8 mouse cellular contexts compared by ENCODE assay signal in the genomic region with DNA sequence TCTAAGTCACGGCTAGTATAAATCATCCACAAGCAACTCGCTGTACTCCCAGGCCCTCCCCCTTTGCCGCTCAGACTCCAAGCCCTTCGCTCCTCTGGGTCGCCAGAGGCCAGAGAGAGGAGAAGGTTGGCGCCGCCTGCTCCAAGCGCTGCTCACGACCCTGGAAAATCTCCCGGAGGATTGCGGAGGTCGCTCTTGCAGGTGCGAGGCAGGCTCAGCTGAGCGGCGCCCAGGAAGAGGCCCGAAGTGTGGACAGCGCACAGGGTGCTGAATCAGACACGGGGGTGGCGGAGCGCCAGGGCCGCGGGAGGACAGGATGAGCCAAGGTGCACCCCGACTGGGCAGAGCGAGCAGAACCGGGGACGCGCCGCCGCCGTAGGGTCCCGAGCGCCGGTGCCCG. TPM values are rescaled to one million over a fixed set of nuclear protein-coding genes. Genes with fewer than 3 reads are reported as not detected.
DNase-seq lines count a peak whose midpoint lies in the region; ATAC-seq lines count a peak whose summit lies in the region.

No protein-coding gene starts in this region.

- H3K4me3 ChIP-seq in embryonic facial prominence, embryonic 11.5 days (ENCODE audit: low read depth, low read length), result peak overlapping the region; percentile 55
- H3K4me3 ChIP-seq in heart, embryonic 16.5 days (ENCODE audit: low read length), result peak overlapping the region; percentile 57

- no peak overlapping the region for H3K27ac ChIP-seq in embryonic facial prominence, embryonic 11.5 days (replicated peaks; ENCODE audit: low read depth, low read length)
- no peak overlapping the region for H3K27ac ChIP-seq in heart, embryonic 16.5 days (ENCODE audit: low read length)

- H3K9ac ChIP-seq in embryonic facial prominence, embryonic 11.5 days (replicated peaks; ENCODE audit: low read length), result peak overlapping the region; percentile 47
- H3K9ac ChIP-seq in heart, embryonic 16.5 days (ENCODE audit: low read length), result peak overlapping the region; percentile 4; the same call in 1 of the 2 replicates

- H3K4me1 ChIP-seq in embryonic facial prominence, embryonic 11.5 days (ENCODE audit: control insufficient read depth, insufficient read depth, low read length), result peaks cover 10% of the 10 kb centered on the region
- peaks cover 16% of the 10 kb centered on the region for H3K4me1 ChIP-seq in heart, embryonic 16.5 days (ENCODE audit: control insufficient read depth, insufficient read depth, low read length)

- H3K9me3 ChIP-seq in embryonic facial prominence, embryonic 11.5 days (replicated peaks; ENCODE audit: control insufficient read depth, low read length), result no peaks in the 10 kb centered on the region
- H3K9me3 ChIP-seq in heart, embryonic 16.5 days (replicated peaks; ENCODE audit: control insufficient read depth, low read length), result no peaks in the 10 kb centered on the region

- no peaks in the 10 kb centered on the region for H3K36me3 ChIP-seq in embryonic facial prominence, embryonic 11.5 days (replicated peaks; ENCODE audit: control insufficient read depth, insufficient read depth, low read depth, low read length)
- no peaks in the 10 kb centered on the region for H3K36me3 ChIP-seq in heart, embryonic 16.5 days (ENCODE audit: control insufficient read depth, insufficient read depth)

- under 1% methylated on average over 24 of the region's 34 CpGs for WGBS in embryonic facial prominence, embryonic 11.5 days
- WGBS in heart, embryonic 16.5 days, result under 1% methylated on average over 34 of the region's 34 CpGs

- H3K4me2 ChIP-seq in embryonic facial prominence, embryonic 11.5 days (ENCODE audit: low read depth, low read length), result peak overlapping the region; percentile 100
- peak overlapping the region; percentile 92 for H3K4me2 ChIP-seq in heart, embryonic 16.5 days (ENCODE audit: low read depth, low read length)

- DNase-seq in CD4-positive, CD25-positive, alpha-beta regulatory T cell, adult 2 months (ENCODE audit: low read depth, low spot score), result peak; percentile 73
- DNase-seq in embryonic facial prominence, embryonic 11.5 days (ENCODE audit: low spot score), result peak; percentile 54
- DNase-seq in kidney, postnatal 10 days, result peak; percentile 85
- peak; percentile 62 for DNase-seq in lung, postnatal 36 days
- peak; percentile 70 for DNase-seq in right cerebral cortex, postnatal 14 days

- peaks cover 41% of the 10 kb centered on the region for H3K27me3 ChIP-seq in embryonic facial prominence, embryonic 11.5 days (ENCODE audit: control insufficient read depth, insufficient read depth, low read length)
- H3K27me3 ChIP-seq in heart, embryonic 16.5 days (ENCODE audit: control insufficient read depth, insufficient read depth, low read length), result peaks cover 55% of the 10 kb centered on the region

- ATAC-seq in activated CD4-positive, CD25-positive, alpha-beta regulatory T cell, adult 4 months, result peak; percentile 62
- no peak for ATAC-seq in embryonic facial prominence, embryonic 11.5 days (replicated peaks; ENCODE audit: insufficient number of reproducible peaks, low FRiP score, low TSS enrichment, low read depth)
- ATAC-seq in heart, embryonic 16.5 days (replicated peaks; ENCODE audit: extremely low read depth, insufficient read depth, low FRiP score), result peak; percentile 63; the same call in 1 of the 2 replicates
- no peak for ATAC-seq in erythroid progenitor cell, adult 5-6 weeks (replicated peaks; ENCODE audit: low FRiP score, poor library complexity, severe bottlenecking)

RNA-seq across cellular contexts. Expression of gene Cabp1, which starts 1.0 kb away (rescaled TPM):
- polyA plus RNA-seq in activated CD4-positive, CD25-positive, alpha-beta regulatory T cell, adult 4 months (2017; shearing (Covaris generic)), result under 1 TPM in 1 of 2 experiments, not detected in 1; 0.54 TPM
- 2.4 and 2.7 TPM in 2 replicates for polyA plus RNA-seq in embryonic facial prominence, embryonic 11.5 days (2014; fragmentation: Nextera tagmentation; extraction: Ambion mirVana)
- polyA plus RNA-seq in heart, embryonic 16.5 days (2015; fragmentation: Nextera tagmentation; extraction: Ambion mirVana), result 0.51 and 1.1 TPM in 2 replicates
- total RNA-seq in erythroid progenitor cell, adult 5-6 weeks (2015; ENCODE audit: low replicate concordance), result not detected in 2 replicates
- total RNA-seq in erythroid progenitor cell, adult 5-6 weeks (2017; ENCODE audit: low replicate concordance), result not detected in 2 replicates

RNA-seq across cellular contexts. Expression of gene Mlec, which starts 35.2 kb away (rescaled TPM):
- polyA plus RNA-seq in activated CD4-positive, CD25-positive, alpha-beta regulatory T cell, adult 4 months (2017; shearing (Covaris generic)), result 10 to 100 TPM; 26.8 to 37.1 TPM
- polyA plus RNA-seq in embryonic facial prominence, embryonic 11.5 days (2014; fragmentation: Nextera tagmentation; extraction: Ambion mirVana), result 36.6 and 37.5 TPM in 2 replicates
- 50.7 and 55.8 TPM in 2 replicates for polyA plus RNA-seq in heart, embryonic 16.5 days (2015; fragmentation: Nextera tagmentation; extraction: Ambion mirVana)
- 32.3 and 36.8 TPM in 2 replicates for total RNA-seq in erythroid progenitor cell, adult 5-6 weeks (2015; ENCODE audit: low replicate concordance)
- total RNA-seq in erythroid progenitor cell, adult 5-6 weeks (2017; ENCODE audit: low replicate concordance), result 23.2 and 25.9 TPM in 2 replicates

RNA-seq across cellular contexts. Expression of gene Pop5, which starts 42.4 kb away (rescaled TPM):
- polyA plus RNA-seq in activated CD4-positive, CD25-positive, alpha-beta regulatory T cell, adult 4 months (2017; shearing (Covaris generic)), result 100 to 1,000 TPM; 122 to 135 TPM
- 101 and 108 TPM in 2 replicates for polyA plus RNA-seq in embryonic facial prominence, embryonic 11.5 days (2014; fragmentation: Nextera tagmentation; extraction: Ambion mirVana)
- polyA plus RNA-seq in heart, embryonic 16.5 days (2015; fragmentation: Nextera tagmentation; extraction: Ambion mirVana), result 70.5 and 76.5 TPM in 2 replicates
- total RNA-seq in erythroid progenitor cell, adult 5-6 weeks (2015; ENCODE audit: low replicate concordance), result 45.8 and 70.0 TPM in 2 replicates
- 29.8 and 33.7 TPM in 2 replicates for total RNA-seq in erythroid progenitor cell, adult 5-6 weeks (2017; ENCODE audit: low replicate concordance)

RNA-seq across cellular contexts. Expression of gene Unc119b, which starts 58.5 kb away (rescaled TPM):
- 10 to 100 TPM; 18.3 to 19.0 TPM for polyA plus RNA-seq in activated CD4-positive, CD25-positive, alpha-beta regulatory T cell, adult 4 months (2017; shearing (Covaris generic))
- polyA plus RNA-seq in embryonic facial prominence, embryonic 11.5 days (2014; fragmentation: Nextera tagmentation; extraction: Ambion mirVana), result 49.6 and 53.0 TPM in 2 replicates
- polyA plus RNA-seq in heart, embryonic 16.5 days (2015; fragmentation: Nextera tagmentation; extraction: Ambion mirVana), result 20.7 and 22.6 TPM in 2 replicates
- 5.4 and 5.9 TPM in 2 replicates for total RNA-seq in erythroid progenitor cell, adult 5-6 weeks (2015; ENCODE audit: low replicate concordance)
- total RNA-seq in erythroid progenitor cell, adult 5-6 weeks (2017; ENCODE audit: low replicate concordance), result 5.4 and 6.8 TPM in 2 replicates

Comparison
In these comparisons a context has a peak if more than half of its experiments do, and no peak if none do; other contexts are left out.
1. ATAC-seq: peak in activated CD4-positive, CD25-positive, alpha-beta regulatory T cell, adult 4 months (single experiment) and heart, embryonic 16.5 days (single experiment); none in embryonic facial prominence, embryonic 11.5 days (single experiment) and erythroid progenitor cell, adult 5-6 weeks (single experiment).
2. Peak in every context shown above with its lines, with median percentiles within 50 percentile points of each other: DNase-seq.